Mouse (Mus musculus) CD4-positive, CD25-positive, alpha-beta regulatory T cell, adult 4 months (primary cell): Measurements from ENCODE around the gene Slk. TPM values are rescaled to one million over a fixed set of nuclear protein-coding genes. Genes with fewer than 3 reads are reported as not detected.
"Not testable (repeated sequence)": the region's sequence is repeated elsewhere in the genome, so short reads cannot be mapped to it uniquely, and the experiment has no call there.

Source experiments
- ATAC-seq: one replicate; pipeline ENCODE4 v1.8.0; 2017
- polyA plus RNA-seq, 2 experiments: library from polyadenylated mRNA; unstranded; fragments of 100-300 nt; shearing (Covaris generic); gene quantifications; one replicate each; pipeline ENCODE4 v1.2.1; 2017

Gene Slk
- polyA plus RNA-seq, 2 experiments from 2014 or later: 16.1 to 17.8 TPM

- ATAC-seq: not testable (repeated sequence)
Observed at GRCm38 (mm10) chr19:47571981-47572380, 7.5 kb upstream of the Slk start.

GRCm38 (mm10) chr19:47573718-47574117 is 5.8 kb upstream of the Slk start:
- no peak for ATAC-seq

DNA sequence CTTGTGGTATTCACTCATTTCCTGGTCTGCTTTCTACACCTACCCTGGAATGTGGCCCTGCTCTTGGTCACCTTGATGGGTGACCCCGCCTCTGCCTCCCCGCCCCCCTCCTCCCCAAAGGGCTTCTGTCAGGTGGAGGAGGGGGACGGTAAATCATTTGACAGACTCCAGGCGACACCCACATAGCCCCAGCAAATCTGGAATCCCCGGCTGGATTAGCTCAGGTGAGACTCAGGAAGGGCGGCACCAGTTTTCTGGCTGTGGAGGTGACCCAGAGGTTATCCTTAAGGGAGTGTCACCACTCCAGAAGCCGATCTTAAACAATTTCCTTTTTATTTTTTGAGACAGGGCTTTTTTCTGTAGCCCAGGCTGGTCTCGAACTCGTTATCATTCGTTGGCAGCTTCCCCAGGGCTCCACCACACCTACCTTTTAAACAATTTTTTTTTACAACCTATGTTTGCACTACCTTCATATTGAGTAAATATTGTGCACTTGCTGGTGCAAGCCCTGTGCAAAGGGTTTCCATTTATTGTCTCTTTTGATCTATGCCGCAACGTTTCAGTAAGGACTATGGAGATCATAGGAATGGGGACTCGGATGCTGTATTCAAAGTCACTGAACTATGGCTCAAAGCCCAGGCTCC is 775 bp upstream of the Slk start:
- ATAC-seq: peak; percentile 7

DNA sequence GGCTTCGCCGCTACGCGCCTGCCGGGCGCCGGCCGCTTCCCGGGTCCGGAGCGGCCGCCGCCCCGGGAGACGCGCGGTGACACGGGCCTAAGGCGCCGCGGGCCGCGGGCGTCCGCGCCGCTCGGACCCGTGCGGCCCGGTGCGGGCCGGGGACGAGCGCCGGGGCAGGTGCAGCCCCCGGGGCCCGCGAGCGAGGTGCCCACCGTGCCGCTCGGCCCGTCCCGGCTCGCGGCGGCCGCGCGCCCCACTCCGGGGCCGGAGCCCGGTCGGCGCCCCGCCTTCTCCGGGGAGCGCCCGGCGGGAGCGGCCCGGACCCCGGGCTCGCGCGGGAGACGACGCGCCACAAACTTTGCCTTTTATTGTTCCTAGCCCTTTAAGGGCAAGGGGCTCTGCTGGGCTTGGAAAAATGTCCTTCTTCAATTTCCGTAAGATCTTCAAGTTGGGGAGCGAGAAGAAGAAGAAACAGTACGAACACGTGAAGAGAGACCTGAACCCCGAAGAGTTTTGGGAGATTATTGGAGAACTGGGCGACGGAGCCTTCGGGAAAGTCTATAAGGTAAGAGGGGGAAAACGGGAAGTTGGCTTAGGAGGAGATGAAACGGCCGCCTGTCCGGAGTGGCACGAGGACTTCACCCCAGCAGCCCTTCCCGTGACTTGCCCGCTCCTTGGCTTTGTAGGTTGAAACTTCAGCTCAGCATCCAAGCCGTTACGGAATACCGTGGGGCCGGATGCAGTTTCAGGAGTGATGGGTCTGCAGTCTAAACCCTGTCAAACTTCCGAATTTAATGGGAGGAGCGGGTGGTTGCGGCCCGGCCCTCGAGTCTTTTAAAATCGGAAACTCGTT is 532 bp downstream of the Slk start:
- peak; percentile 30 for ATAC-seq

DNA sequence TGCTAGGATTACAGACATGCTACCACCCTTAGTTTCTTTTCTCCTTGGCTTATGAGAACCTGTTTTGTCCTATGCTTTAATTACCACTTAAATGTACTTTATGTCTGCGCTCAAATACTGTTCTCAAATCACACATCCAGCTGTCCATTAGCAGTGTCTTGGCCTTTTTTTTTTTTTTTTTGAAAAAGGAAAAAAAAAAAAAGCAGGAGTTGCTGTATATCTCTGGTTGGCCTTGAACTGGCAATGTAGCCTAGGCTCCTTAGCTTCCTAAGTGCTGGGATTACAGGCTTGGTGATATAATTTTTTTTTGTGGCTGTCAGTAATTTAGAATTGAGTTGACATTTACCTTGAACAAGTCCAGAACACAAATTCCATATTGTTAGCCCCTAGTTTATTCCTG is 6.3 kb downstream of the Slk start:
- ATAC-seq: no peak

- no peak for ATAC-seq
Observed at GRCm38 (mm10) chr19:47587009-47587408, 7.5 kb downstream of the Slk start.

DNA sequence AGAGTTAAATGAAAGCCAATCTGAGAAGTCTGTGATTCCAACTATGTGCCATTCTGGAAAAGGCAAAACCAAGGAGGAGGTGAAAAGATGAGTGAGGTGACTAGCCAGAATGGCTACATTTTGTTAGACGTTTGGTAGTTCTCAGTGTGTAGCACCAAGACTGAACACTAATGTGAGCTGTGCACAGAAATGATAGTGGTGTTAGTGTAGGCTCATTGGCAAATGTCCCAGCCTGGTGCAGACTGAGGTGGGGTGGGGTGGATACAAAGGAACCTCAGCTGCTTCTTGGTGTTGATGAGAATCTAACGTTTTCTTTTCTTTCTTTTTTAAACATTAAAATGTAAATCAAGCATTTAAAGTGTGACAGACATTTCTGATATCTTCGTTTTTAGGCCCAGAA is 29.0 kb downstream of the Slk start:
- ATAC-seq: no peak

- no peak for ATAC-seq
Observed at GRCm38 (mm10) chr19:47613442-47613841, 34.0 kb downstream of the Slk start.

DNA sequence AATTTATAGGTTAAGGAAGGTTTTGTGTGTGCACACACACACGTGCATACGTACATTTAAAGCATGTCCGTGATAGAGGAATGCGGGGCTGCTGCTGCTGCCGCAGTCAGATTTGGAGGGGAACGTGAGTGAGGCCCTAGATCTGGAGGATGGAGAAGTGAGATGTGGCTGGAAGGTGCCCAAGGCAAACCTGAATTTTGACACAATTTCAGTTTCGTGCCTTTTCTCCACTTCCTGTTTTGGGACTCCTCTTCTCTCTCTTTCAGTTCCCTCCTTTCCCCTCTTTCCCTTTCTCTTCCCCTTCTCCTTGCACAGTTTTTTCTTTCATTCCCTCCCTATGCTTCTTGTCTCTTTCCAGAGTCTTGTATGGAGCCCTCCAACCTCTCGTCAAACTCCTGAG is 42.0 kb downstream of the Slk start:
- ATAC-seq: no peak

DNA sequence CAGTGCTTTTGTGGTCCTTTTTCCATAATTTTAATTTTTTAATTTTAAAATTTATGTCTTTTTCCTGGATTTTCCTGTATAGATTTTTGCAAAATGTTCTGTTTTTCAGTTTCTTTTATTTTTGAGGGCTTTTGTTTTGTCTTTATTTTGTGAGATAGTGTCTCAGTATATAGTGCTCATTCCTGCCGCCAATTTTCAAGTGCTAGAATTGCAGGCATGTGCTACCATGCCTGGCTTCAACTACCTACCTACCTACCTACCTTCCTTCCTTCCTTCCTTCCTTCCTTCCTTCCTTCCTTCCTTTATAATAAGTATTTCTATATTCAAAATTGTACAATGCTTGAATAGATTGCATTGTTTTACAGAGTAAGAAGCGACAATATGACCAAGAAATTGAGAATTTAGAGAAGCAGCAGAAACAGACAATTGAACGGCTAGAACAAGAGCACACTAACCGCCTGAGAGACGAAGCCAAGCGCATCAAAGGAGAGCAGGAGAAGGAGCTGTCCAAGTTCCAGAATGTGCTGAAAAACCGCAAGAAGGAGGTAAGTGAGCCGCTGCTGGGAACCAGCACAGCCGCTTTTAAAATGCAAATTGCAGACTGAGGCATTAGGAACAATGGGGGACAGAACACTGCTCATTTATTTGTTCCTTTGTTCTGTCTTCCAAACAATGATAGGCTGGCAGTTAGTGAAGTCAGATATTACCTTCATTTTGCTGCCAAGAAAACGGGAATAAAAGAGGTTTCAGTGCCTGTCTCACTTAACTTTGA is 45.6 kb downstream of the Slk start:
- no peak for ATAC-seq

- ATAC-seq: no peak
Observed at GRCm38 (mm10) chr19:47627450-47627849, 48.0 kb downstream of the Slk start.

DNA sequence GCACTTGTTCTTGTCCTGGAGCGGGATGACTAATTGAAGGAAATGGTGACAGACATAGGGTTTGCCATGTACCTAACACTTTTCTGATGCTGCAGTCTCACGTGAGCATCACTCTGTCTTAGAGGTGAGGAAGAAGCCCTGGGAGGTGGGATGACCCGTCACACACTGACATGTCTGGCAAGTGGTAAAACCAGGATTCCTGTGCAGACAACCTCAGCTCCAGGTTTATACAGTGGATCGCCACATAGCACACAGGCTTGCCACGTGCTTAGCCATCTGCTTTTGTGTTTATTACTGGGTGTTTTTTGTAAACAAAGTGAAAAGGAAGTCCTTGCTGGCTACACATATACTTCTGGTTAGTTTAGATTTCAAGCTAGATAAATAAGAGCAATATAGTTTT is 49.6 kb downstream of the Slk start:
- no peak for ATAC-seq

DNA sequence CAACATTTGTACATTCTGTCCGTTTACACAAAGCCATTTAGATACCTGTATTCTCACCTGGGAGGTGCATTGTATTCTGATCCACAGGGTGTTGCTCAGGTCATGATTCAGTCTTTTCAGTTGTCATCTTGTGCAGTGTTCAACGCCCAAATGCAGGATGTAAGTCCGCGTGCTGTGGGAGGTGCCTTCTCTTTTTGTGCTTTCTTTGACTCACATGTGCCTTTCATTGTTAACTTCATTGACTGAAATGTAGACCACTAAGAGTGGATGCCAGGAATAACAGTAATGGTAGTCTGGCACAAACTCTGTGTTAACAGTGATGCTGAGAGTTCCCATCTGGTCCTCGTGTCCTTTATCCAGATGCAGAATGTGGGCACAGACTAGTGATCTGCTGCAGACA is 50.9 kb downstream of the Slk start:
- no peak for ATAC-seq

- ATAC-seq: no peak
Observed at GRCm38 (mm10) chr19:47631799-47632198, 52.3 kb downstream of the Slk start.

DNA sequence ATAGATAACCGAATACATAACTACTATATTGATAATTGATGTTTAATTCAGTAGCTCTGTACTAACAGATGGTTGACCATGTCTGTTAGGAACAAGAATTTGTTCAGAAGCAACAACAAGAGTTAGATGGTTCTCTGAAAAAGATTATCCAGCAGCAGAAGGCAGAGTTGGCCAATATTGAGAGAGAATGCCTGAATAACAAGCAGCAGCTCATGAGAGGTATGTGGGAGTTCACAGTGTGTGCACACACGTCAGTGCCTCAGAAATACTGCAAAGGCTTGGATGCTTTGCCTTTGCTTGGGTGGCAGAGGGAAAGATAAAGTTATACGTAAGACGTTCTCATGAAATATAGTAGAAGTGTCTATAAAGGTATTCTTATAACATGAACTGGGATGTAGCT is 55.9 kb downstream of the Slk start:
- ATAC-seq: no peak

GRCm38 (mm10) chr19:47643910-47644309 is 64.4 kb downstream of the Slk start:
- no peak for ATAC-seq

GRCm38 (mm10) chr19:47645583-47645982 is 66.1 kb downstream of the Slk start:
- ATAC-seq: no peak

GRCm38 (mm10) chr19:47646508-47647120 is 67.1 kb downstream of the Slk start:
- ATAC-seq: no peak

DNA sequence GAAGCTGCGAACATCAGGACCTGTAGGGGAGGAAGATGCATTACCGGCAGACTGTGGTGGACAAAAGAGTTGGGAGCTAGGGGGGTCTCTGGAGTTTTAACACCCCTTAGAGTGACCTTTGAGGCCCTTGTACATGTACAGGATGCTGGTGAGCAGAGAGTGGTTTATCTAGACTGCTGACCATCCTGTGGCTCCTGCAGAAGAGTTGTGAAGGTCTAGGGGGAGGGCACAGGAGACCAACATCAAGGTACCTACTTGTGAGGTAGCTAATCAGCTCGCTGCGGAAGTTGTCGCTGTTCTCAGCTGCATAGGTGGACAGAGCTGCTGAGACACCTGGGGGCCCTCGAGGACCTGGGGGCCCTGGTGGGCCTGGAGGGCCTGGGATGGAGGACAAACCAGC is 69.6 kb downstream of the Slk start:
- ATAC-seq: no peak

DNA sequence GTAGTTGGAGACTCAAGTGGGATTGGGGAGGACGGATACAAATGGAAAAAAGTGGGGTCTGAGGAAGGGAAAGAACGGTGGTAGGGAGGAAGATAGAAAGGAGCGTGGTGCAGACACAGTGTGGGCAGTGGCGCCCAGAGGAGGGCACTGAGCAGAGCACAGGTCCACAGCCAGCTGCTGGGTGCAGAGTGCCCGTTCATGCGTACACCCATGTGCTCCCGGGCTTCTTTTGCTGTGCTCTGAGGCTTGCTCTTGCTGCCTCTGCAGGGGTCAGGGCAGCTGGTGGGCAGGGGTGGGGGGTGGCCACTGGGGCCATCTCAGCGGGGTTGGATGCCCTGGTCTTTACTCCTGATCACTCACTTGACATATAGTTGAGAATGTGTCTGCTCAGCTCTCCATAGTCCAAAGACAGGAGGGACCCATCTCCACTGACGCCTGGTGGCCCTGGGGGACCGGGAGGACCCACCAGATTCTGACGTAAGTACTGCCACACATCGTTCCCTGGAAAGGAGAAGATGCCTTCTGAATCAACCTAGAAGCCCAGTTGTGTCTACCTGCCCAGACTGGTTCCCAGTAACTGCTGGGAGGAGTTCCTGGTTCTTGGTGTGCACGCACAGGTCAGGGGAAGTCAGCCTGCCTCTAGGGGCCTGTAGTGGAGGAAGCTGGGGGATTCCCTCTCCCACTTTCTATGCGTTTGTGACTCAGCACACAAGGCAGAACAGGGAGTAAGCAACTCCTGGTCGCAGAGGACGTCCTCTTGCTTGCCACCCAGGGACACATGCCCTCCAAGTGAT is 71.1 kb downstream of the Slk start:
- ATAC-seq: no peak

DNA sequence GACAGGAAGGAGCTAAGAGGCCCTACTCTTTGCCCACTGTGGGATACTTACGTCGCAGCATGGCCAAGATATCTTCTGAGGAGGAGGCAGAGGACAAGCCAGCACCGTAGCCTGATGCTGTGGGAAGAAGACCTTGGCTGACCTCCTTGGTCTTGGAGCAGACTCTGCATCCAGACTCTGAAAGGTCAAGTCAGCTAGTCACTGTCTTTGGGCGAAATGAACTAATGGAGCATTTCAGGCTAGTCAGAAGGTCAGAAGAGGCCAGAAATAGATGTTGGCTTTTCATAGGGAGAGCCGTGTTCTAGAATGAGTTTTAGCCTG is 71.6 kb downstream of the Slk start:
- no peak for ATAC-seq

- ATAC-seq: no peak
Observed at GRCm38 (mm10) chr19:47652255-47652654, 72.8 kb downstream of the Slk start.
